Mouse (Mus musculus): ENCODE measurements around the gene Scrn3.

Gene Scrn3

GRCm38 (mm10) chr2:73380298-73380975 lies 68.0 kb downstream of the Scrn3 start:
- no peak for DNase-seq (ENCODE audit: low read depth, low spot score)

- DNase-seq (ENCODE audit: low read depth, low spot score), result no peak
These were observed 72.8 kb downstream of the Scrn3 start for GRCm38 (mm10) chr2:73385172-73385571.

GRCm38 (mm10) chr2:73385641-73386355 lies 73.4 kb downstream of the Scrn3 start:
- no peak for DNase-seq (ENCODE audit: low read depth, low spot score)

DNA sequence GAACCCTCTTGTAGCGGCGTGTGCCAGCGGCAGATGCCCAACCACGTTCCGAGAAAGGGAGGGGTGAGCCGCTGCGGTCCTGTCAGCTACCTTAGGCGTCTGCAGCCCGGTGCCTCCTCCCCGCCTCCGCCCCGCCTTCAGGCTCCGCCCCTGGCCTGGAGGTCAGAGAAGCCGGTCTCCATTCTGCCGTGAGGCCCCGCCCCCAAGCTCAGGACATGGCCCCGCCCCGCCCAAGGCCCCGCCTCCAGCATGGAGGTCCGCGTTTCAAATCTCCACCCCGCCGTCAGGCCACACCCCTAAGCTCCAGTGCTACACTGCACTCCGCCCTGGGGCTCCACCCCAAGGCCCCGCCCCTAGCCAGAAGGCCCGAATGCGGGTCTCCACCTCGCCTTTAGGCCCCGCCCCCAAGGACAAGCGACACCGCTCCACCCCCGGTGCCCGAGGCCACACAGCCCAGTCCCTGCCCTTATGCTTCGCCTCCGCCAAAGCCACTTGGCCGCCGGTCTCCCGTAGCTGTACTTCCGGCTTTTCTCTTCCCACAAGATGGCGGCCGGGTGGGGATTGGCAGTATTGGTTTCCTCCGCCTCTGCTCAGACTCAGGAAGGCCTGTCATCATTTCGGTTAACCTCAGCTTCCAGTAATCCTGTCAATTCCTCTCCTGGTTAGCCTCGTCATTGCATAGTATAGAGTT lies 74.1 kb downstream of the Scrn3 start, which contains the start of gene Gpr155:
Gene Gpr155, minus strand, starts transcription at position 217 of the 691 bp plus-strand sequence.
- DNase-seq (ENCODE audit: low read depth, low spot score), result peak; percentile 94

All from brain, embryonic 18.5 days (tissue).